Comparison of ENCODE assay signal across 8 mouse cellular contexts in the genomic region with DNA sequence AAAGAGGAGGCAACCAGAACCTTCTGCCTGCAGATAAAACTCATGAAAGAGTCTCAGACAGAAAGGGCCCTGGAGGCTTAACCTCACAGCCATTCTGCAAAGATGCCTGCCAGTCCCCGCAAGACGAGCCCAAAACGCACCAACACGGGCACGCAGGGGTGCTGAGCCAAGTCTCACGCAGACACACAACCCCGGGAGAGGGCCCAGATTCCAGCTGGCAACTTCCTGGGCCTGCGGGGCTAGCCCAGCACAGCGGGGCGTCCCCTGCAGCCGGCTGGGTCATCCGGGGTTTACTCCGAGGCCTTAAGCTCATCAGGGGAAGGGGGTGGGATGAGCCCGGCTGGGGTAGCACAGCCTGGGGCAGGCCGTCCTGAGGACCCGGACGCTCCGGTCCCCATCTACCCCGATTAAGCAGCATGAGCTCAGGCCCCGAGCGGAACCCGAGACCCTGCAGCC. TPM values are rescaled to one million over a fixed set of nuclear protein-coding genes. Genes with fewer than 3 reads are reported as not detected.
DNase-seq lines count a peak whose midpoint lies in the region; ATAC-seq and TF ChIP-seq lines count a peak whose summit lies in the region.

No protein-coding gene starts in this region.

- peak overlapping the region; percentile 66 for H3K4me2 ChIP-seq in embryonic facial prominence, embryonic 13.5 days
- H3K4me2 ChIP-seq in heart, postnatal 0 days (ENCODE audit: low read depth, low read length) = peak overlapping the region; percentile 94
- peak overlapping the region; percentile 77 for H3K4me2 ChIP-seq in stomach, embryonic 15.5 days

- H3K36me3 ChIP-seq in embryonic facial prominence, embryonic 13.5 days = peaks cover 10% of the 10 kb centered on the region
- H3K36me3 ChIP-seq in heart, postnatal 0 days (replicated peaks; ENCODE audit: control insufficient read depth, insufficient read depth, low read length) = peaks cover 11% of the 10 kb centered on the region; the same call in 1 of the 2 replicates
- peaks cover 19% of the 10 kb centered on the region for H3K36me3 ChIP-seq in midbrain, embryonic 10.5 days
- 0 out of 2 replicates have a peak, but pooled peaks cover 3% of the 10 kb centered on the region for H3K36me3 ChIP-seq in stomach, embryonic 15.5 days

- WGBS in embryonic facial prominence, embryonic 13.5 days = under 1% methylated on average over 22 of the region's 22 CpGs
- WGBS in heart, postnatal 0 days = 0% methylated on average over 22 of the region's 22 CpGs
- WGBS in midbrain, embryonic 10.5 days = 0% methylated on average over 22 of the region's 22 CpGs
- under 1% methylated on average over 22 of the region's 22 CpGs for WGBS in stomach, embryonic 15.5 days

- no peaks in the 10 kb centered on the region for H3K27me3 ChIP-seq in embryonic facial prominence, embryonic 13.5 days
- no peaks in the 10 kb centered on the region for H3K27me3 ChIP-seq in heart, postnatal 0 days (ENCODE audit: control insufficient read depth, insufficient read depth, low read length)
- no peaks in the 10 kb centered on the region for H3K27me3 ChIP-seq in midbrain, embryonic 10.5 days (ENCODE audit: low read depth, poor library complexity, severe bottlenecking)
- no peaks in the 10 kb centered on the region for H3K27me3 ChIP-seq in stomach, embryonic 15.5 days (replicated peaks)

- peak overlapping the region; percentile 92 for H3K27ac ChIP-seq in embryonic facial prominence, embryonic 13.5 days
- peak overlapping the region; percentile 93 for H3K27ac ChIP-seq in heart, postnatal 0 days (ENCODE audit: low read depth)
- H3K27ac ChIP-seq in midbrain, embryonic 10.5 days (replicated peaks) = peak overlapping the region; percentile 98
- peak overlapping the region; percentile 93 for H3K27ac ChIP-seq in stomach, embryonic 15.5 days

- TF ChIP-seq CTCF in heart, postnatal 0 days (IDR thresholded peaks at IDR 0.05; ENCODE audit: low read depth) = no peak

- no peaks in the 10 kb centered on the region for H3K9me3 ChIP-seq in embryonic facial prominence, embryonic 13.5 days
- no peaks in the 10 kb centered on the region for H3K9me3 ChIP-seq in heart, postnatal 0 days (replicated peaks; ENCODE audit: control insufficient read depth, low read length)
- no peaks in the 10 kb centered on the region for H3K9me3 ChIP-seq in midbrain, embryonic 10.5 days (replicated peaks)
- no peaks in the 10 kb centered on the region for H3K9me3 ChIP-seq in stomach, embryonic 15.5 days

- no peak for TF ChIP-seq EP300 in heart, postnatal 0 days (IDR thresholded peaks at IDR 0.05; ENCODE audit: low read depth)

- H3K9ac ChIP-seq in embryonic facial prominence, embryonic 13.5 days = peak overlapping the region; percentile 95
- peak overlapping the region; percentile 73 for H3K9ac ChIP-seq in heart, postnatal 0 days (replicated peaks; ENCODE audit: low read depth, low read length)
- peak overlapping the region; percentile 49 for H3K9ac ChIP-seq in stomach, embryonic 15.5 days

- peak; percentile 28 to 47 for DNase-seq in layer of hippocampus, adult 8-10 months (ENCODE audit: low spot score in 2 of 2)
- DNase-seq in layer of hippocampus, adult 9-10 months (ENCODE audit: low spot score) = no peak
- peak; percentile 69 for DNase-seq in adrenal gland, postnatal 14 days
- peak; percentile 10 for DNase-seq in heart, postnatal 0 days (ENCODE audit: low spot score)
- peak; percentile 49 to 61 for DNase-seq in left cerebral cortex, postnatal 36 days (ENCODE audit: low spot score in 2 of 2)
- DNase-seq in midbrain, embryonic 10.5 days (ENCODE audit: low spot score) = no peak

- H3K4me3 ChIP-seq in embryonic facial prominence, embryonic 13.5 days = peak overlapping the region; percentile 83
- H3K4me3 ChIP-seq in heart, postnatal 0 days (ENCODE audit: low read depth, low read length) = peak overlapping the region; percentile 81
- H3K4me3 ChIP-seq in midbrain, embryonic 10.5 days = peak overlapping the region; percentile 86
- H3K4me3 ChIP-seq in stomach, embryonic 15.5 days (replicated peaks) = peak overlapping the region; percentile 79

- intact Hi-C loops in left cerebral cortex, postnatal 36 days (cut with DNase I) = loop anchor here (2.0 kb wide), 1 partner anchor 38 kb away; no protein-coding TSS in a partner anchor

- ATAC-seq in embryonic facial prominence, embryonic 13.5 days (ENCODE audit: insufficient number of reproducible peaks, insufficient read depth, low FRiP score, low TSS enrichment, low read depth) = no peak; the same call in 1 of the 2 replicates
- peak; percentile 63 for ATAC-seq in heart, postnatal 0 days (ENCODE audit: insufficient read depth, low read depth)
- ATAC-seq in stomach, embryonic 15.5 days (ENCODE audit: insufficient read depth, low FRiP score, low read depth) = no peak; the same call in 1 of the 2 replicates

- H3K4me1 ChIP-seq in embryonic facial prominence, embryonic 13.5 days = peaks cover 29% of the 10 kb centered on the region
- peaks cover 16% of the 10 kb centered on the region for H3K4me1 ChIP-seq in heart, postnatal 0 days (ENCODE audit: control insufficient read depth, insufficient read depth)
- peaks cover 50% of the 10 kb centered on the region for H3K4me1 ChIP-seq in midbrain, embryonic 10.5 days
- peaks cover 23% of the 10 kb centered on the region for H3K4me1 ChIP-seq in stomach, embryonic 15.5 days

RNA-seq across cellular contexts. Expression of gene Ssh1, which starts 0.6 kb away (rescaled TPM):
- 10 to 100 TPM; 27.9 to 32.3 (median 29.3) TPM for total RNA-seq in layer of hippocampus, adult 8-10 months (2022)
- 18.8 and 21.2 TPM in 2 replicates for total RNA-seq in adrenal gland, postnatal 14 days (2021)
- 14.2 and 18.8 TPM in 2 replicates for polyA plus RNA-seq in embryonic facial prominence, embryonic 13.5 days (2015; fragmentation: Nextera tagmentation; extraction: Ambion mirVana)
- 7.1 and 10.0 TPM in 2 replicates for total RNA-seq in heart, postnatal 0 days (2014; rRNA removed; ENCODE audit: low replicate concordance)
- polyA plus RNA-seq in heart, postnatal 0 days (2015; fragmentation: Nextera tagmentation; extraction: Ambion mirVana) = 5.8 and 6.8 TPM in 2 replicates
- total RNA-seq in left cerebral cortex, postnatal 36 days (2021) = 10 to 100 TPM; 21.0 to 29.1 TPM
- 13.3 and 16.8 TPM in 2 replicates for polyA plus RNA-seq in midbrain, embryonic 10.5 days (2016; fragmentation: Nextera tagmentation; extraction: Ambion mirVana)
- polyA plus RNA-seq in stomach, embryonic 15.5 days (2015; fragmentation: Nextera tagmentation; extraction: Ambion mirVana) = 13.3 and 13.7 TPM in 2 replicates

RNA-seq across cellular contexts. Expression of gene Dao, which starts 10.4 kb away (rescaled TPM):
- total RNA-seq in layer of hippocampus, adult 8-10 months (2022) = under 1 TPM in 1 of 4 experiments, not detected in 3; 0.31 TPM
- not detected in 2 replicates for total RNA-seq in adrenal gland, postnatal 14 days (2021)
- polyA plus RNA-seq in embryonic facial prominence, embryonic 13.5 days (2015; fragmentation: Nextera tagmentation; extraction: Ambion mirVana) = not detected in 2 replicates
- not detected in 2 replicates for total RNA-seq in heart, postnatal 0 days (2014; rRNA removed; ENCODE audit: low replicate concordance)
- polyA plus RNA-seq in heart, postnatal 0 days (2015; fragmentation: Nextera tagmentation; extraction: Ambion mirVana) = not detected in 2 replicates
- not detected for total RNA-seq in left cerebral cortex, postnatal 36 days (2021)
- not detected in 2 replicates for polyA plus RNA-seq in midbrain, embryonic 10.5 days (2016; fragmentation: Nextera tagmentation; extraction: Ambion mirVana)
- 3.4 and 5.0 TPM in 2 replicates for polyA plus RNA-seq in stomach, embryonic 15.5 days (2015; fragmentation: Nextera tagmentation; extraction: Ambion mirVana)

Comparison
In these comparisons a context has a peak if more than half of its experiments do, and no peak if none do; other contexts are left out.
1. DNase-seq: peak in layer of hippocampus, adult 8-10 months (2 of 2), adrenal gland, postnatal 14 days (single experiment), heart, postnatal 0 days (single experiment) and left cerebral cortex, postnatal 36 days (2 of 2); none in layer of hippocampus, adult 9-10 months (single experiment) and midbrain, embryonic 10.5 days (single experiment).
2. Peak in every context shown above with its lines, with median percentiles within 50 percentile points of each other: H3K27ac ChIP-seq, H3K4me2 ChIP-seq, H3K4me3 ChIP-seq and H3K9ac ChIP-seq.